Mouse (Mus musculus) left cerebral cortex, adult 9 months (tissue): ENCODE results near the gene Stat6.

Experiments used
- DNase-seq, 2 experiments: peaks; one replicate each; pipeline ENCODE4 v3.0.0; 2022; ENCODE audit warnings: low spot score in 2 of 2

The Stat6 gene

DNA sequence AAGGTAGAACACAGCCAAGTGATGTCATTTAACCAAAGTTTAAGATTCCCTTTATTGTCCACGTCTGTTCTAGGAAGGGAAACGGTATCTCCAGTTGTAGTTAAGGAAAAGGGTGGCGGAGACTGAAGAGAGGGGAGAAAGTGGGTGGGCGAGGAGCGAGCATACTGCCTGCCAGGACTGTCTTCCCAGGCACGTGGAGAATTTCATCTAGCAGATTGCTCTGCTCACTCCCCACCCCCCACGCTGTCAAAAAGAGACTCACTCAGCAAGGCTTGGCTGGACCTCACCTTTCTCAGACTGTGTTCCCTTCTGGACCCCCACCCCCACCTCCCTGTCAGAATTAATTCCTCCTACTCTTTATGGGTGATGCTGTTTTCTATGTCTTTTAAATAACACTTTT, 26.4 kb downstream of the Stat6 start:
- peak in 1 of 2 experiments; percentile 68 for DNase-seq

DNA sequence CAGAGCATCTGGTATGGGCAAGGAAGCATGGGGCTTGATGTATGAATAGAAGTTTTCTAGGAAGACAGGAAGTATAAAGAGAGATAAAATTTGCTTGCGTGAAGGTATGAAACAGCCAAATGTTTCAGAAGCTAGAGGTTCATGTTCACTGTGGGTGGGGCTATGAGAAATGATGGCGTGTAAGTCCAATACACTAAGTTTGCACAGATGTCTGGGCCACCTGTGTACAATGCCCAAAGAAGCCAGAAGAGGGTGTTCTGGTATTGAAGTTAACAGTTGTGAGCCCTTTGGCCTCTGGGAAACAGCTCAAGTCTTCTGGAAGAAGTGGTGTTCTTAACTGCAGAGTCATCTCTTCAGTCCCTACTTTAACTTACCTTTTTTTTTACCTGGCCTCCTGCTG, 27.4 kb downstream of the Stat6 start:
- no peak for DNase-seq

DNA sequence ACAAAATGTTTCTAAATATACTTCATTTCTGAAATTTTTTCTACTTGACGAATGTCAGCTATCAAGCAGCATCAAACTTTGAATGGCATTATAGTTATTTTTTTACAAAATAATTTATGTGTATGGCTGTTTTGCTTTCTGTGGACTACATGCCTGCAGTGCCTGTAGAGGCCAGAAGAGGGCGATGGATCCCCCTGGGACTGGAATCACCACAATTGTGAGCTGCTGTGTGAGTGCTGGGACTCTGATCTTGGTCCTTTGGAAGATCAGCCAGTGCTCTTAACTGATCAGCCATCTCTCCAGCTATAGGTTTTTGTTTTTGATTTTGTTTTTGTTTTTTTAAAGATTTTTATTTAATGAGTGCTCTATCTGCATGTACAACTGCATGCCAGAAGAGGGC, 28.5 kb downstream of the Stat6 start:
- no peak for DNase-seq

DNA sequence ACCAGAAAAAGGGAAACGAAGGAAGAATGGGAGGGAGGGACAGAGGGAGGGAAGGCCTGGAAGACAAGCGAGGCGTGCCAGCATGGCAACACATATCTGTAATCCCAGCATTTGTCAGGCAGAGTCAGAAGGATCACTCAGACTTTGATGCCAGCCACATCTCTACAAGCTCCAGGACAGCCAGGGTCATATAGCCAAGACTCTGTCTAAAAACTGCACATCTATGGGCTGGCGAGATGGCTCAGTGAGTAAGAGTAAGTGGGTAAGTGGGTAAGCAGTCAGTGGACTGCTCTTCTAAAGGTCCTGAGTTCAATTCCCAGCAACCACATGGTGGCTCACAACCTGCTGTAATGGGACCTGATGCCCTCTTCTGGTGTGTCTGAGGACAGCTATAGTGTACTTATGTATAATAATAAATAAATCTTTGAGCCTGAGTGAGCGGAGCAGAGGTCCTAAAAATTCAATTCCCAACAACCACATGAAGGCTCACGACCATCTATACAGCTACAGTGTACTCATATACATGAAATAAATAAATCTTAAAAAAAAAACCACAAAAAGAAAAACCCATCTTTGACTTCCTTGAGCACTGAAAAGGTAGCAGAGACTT, 31.4 kb downstream of the Stat6 start:
- DNase-seq = no peak

DNA sequence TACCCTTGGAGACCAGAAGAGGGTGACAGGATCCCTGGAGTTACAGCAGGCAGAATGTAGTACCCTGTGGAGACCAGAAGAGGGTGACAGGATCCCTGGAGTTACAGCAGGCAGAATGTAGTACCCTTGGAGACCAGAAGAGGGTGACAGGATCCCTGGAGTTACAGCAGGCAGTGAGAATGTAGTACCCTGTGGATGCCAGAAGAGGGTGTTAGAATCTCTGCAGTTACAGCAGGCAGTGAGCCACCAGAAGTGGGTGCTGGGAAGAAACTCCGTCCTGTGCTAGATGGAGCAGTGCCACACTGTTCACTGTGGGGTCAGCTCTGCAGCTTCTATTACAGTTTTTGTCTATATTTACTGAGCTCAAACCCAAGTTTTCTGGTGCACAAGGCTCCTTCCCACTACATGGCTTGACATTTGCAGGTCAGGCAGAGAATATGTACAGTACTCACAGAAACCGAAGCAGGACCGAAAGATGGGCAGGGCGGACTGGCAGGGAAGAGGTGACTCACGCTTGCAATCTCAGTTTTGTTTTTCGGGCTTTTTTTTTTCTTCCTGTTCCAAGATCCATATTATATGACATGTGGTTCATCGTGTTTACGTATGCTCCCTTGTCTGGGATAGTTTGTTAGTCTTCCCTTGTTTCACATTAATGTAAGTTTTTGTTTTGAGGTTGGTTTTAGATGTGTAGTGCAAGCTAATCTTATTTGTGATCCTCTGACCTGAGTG, 32.2 kb downstream of the Stat6 start:
- DNase-seq = peak; percentile 91 to 98

DNA sequence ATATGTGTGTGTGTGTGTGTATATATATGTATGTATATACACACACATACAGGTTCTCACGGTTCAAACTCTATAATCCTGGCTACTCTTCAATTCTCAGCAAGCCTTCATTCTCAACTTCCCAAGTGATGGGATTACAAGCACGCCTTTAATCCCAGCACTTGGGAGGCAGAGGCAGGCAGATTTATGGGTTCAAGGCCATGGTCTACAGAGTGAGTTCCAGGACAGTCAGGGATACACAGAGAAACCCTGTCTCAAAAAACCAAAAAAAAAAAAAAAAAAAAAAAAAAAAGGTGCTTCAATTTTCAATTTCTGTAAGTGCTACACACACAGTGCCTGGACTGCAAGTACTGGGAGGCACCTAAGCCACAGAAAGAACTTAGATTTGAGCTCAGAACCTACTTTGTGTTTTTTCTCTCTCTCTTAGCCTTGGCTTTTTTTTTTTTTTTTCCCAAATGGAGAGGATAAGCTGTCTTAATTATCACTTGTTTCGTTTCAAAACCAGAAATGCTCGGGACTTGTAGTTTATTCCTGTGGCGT, 33.1 kb downstream of the Stat6 start:
- DNase-seq = no peak

DNA sequence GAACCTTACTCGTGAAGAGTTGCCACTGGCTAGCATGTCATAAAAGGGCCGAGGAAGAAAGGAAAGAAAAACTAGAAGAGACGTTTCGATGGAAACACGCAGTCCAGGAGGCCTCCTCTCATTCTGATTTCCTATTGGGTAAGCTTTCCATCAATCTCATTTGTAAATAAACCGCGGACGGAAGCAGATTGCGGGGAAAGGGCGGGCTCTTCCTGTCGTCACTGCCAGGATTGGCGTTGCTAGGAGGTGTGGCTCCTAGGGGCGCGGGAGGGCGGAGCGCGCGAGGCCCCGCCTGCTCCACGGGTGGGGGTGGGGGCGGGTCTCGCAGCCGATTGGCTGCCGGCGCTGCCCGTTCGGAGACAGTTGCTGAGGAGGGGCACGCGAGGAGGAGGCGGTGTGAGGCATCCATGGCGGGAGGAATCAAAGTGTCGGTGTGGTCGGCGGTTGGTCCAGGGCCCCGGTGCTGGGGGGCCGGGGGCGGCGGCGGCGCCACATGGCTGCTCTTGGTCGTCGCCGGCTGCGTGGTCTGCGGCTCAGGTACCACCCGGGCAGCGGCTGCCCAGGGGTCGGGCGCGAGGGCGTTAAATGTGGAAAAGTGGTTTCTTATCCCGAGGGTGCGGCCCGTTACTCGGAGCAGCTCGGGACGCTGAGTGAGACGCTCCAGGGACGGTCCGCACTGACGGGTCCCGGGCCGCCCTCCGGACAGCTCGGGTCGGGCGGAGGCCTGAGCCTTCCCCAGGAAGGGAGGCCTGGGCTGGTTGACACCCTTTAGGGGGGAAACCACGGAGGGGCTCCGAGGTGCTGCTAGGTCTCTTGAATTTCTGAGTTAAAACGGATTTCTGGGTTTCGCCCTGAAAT, 34.1 kb downstream of the Stat6 start:
- peak; percentile 91 to 94 for DNase-seq

DNA sequence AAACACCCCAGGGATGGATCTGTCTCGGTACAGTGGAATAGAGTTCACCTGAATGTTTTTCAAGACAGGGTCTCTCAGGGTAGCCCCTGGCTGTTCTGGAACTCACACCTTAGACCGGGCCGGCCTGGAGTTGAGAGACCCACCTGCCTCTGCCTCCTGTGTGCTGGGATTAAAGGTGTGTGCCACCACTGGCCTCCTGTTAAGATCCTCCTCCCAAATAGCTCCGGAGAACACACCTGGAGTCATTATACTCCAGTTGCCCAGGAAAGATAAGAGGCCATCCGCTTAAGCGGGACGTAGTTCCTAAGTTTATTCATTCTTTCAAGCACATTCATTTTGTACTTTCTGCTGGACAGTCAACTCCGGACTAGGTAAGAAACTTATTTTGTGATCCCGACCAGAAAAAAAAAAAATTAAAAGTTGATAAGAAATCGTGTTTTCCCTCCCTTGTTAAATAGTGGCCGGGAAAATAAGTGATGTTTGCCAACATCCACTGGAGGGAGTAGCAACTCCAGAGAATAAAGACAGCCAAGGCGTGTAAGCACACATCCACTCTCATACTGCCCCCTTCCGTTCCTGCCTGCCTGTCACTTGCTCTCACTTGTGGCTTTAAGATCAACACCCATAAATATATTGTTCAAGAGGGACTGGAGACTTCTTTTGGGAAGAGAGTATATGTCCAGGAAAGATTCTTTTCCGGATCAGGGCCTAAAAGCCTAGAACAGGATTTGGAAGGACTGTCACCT, 35.0 kb downstream of the Stat6 start:
- DNase-seq = peak in 1 of 2 experiments; percentile 69

DNA sequence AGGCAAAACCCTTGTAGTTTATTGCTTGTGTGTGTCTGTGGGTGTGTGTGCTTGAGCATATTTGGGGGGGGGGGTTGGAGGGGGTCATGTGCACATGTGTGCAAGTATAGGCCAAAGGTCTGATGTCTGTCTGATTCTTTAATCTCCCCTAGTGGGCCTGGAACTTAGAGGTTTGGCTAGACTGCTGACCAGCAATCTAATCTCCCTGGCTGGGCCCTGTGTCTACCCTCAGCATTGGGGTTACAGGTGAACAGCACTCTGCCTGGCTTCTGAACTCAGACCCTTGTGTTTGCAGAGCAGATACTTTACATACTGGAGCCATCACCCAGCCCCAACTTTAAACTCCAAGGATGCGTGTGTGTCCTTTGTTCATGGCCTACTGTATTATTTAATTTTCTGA, 36.4 kb downstream of the Stat6 start:
- no peak for DNase-seq

DNA sequence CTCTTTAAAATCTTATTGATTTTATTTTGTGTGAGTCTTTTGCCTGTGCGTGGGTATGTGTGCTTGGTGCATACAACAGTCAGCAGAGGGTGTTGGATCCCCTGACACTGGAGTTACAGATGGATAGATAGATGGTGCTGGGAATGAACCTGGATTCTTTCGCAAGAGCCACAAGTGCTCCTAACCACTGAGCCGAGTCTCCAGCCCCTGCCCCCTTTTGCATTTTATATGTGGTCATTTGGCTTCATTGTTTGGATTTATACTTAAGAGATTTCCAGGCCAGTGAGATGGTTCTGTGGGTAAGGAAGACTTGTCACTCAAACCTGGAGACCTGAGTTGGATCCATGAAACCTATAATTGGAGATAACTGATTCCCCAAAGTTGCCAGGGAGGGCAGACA, 37.1 kb downstream of the Stat6 start:
- no peak for DNase-seq

DNA sequence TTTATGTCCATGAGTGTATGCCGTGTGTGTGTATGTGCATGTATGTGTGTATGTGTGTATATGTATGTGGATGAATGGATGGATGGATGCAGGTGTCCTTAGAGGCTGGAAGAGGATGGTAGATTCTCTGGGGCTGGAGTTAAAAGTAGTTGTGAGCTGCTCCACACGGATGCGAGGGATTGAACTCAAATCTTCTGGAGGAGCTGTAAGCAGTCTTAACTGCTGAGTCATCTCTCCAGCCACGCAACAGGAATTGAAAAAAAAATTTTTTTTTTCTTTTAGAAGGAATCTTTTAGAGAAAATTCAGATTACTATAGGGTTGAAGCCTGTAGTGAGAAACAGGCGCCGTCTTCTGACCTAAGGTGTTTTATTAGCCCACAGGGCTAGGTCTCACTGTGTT, 40.1 kb downstream of the Stat6 start:
- DNase-seq = no peak

DNA sequence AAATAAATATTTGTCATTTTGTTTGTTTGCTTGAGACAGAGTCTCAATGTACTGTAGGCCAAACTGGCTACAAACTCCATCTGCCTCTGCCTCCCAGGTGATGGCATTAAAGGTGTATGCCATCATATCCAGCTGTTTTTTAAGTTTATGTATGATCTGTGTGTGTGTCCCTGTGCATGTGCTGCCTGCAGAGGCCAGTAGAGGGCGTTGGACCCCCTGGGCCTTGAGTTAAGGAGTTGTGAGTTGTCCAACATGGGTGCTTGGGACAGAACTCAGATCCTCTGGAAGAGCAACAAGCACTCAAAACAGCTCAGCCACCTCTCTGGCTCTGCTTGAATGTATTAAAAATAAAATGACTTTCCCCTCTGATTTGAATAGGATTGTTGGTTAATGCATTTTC, 48.3 kb downstream of the Stat6 start:
- no peak for DNase-seq

DNA sequence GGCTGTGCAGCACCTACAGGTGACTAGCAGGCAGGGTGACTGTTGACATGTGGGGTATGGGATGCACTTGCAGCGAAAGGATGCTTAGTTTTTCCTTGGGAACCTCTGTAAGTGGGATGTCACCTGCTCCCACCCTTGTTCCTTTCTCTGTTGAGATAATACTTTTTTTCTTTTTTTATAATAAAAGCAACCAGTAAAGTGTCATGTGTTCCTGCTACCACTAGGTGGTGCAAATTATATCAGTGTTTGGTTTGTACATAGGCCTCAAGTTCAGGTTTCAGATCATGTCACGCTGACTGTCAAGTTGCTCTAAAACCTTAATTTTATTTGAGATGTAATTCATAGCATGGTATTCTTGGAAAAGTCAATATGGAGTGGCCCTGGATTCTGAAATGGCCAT, 51.9 kb downstream of the Stat6 start:
- DNase-seq = no peak

DNA sequence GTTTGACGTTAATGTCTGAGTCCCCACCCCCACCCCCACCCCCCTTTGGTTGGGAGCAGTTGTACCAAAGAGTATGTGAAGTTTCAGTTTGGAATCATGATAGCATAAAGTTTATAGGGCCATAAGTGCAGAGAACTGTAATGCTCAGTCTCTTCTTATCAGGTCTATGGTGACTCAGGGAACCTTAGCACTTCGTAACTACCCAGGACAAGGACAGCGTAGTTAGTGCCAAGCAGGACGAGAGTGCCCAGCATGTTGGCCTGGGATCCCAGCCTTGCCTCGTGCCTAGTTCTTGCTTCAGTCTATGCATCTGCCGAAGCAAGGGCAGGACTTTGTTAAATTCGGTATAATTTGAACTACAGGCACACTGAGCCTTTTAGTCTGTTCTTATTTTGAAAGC, 53.0 kb downstream of the Stat6 start:
- DNase-seq = no peak

DNA sequence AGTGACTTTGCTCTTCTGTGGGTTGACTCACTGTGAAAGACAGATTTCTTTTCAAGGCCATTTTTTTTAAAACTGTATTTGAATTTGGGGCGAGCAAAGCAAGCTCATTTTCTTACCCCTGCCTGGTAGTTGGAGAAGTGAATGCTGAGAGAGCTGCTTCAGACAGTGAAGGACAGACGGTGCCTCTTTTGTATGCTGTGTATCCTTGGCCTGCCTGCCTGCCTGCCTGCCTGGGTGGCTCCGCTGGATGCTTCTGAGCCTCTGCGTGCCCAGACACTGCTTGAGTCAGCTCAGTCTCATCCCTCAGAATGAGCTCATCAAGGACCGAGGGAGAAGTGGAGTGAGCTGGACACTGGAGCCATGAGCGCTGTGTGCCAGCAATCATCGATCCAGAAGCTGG, 56.2 kb downstream of the Stat6 start:
- no peak for DNase-seq

DNA sequence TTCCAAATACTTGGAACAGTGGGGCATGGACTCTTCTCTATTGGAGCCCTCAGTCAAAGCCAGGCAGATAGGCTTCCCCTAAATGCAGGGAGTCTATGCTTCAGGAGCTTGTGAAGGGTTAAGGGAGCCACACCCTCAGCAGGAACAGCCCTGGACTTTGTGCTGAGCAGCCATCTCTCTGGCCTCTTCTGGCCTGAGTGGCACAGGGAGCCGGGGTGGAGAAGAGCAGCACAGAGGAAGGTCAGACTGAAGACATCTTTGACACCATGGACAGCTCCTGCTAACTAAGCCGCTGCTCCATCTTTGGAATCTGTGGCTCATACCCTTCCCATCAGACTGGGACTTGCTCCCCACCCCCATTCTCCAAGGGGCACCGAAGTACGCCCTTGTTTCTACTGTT, 60.5 kb downstream of the Stat6 start:
- DNase-seq = no peak

DNA sequence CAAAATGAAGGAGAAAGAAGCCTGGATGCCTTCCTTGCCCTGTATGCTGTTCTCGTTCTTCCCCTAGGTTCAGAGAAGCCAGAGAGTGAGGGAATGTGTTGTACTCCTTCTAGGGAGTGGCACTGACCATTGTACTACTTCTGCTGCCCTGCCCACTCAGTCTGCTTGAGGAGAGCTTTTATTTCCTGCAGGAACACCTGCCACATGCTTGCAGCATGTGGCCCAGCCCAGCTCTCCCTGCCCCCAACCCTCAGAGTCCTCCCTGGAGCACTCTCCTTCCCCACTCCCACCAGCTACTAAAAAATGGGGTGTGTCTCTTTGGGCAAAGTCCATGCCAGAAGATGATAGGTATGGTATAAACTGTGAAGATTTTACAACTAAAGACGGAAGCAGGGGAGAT, 61.5 kb downstream of the Stat6 start:
- no peak for DNase-seq

DNA sequence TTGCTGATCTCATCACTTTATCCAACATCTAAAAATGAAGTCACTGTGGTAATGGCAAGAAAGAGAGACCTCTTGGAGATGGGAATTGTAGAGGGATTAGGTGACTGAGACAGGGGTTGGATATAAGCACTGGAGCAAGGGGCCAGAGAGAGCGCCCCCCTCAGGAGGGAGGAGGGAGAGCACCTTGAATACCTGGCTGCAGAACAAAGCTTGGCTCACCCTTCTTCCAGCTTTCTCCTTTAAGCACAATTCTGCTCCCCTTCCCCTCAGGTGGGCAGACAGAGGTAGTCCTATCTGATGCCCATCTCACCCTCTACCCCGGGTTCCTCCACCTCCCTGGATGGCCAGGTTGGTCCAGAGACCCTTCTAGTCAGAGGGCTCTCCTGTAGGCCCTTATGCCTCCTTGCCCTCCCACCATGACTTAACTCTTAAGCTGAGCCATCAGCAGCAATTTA, 62.0 kb downstream of the Stat6 start, which contains the start of gene Myo1a:
Myo1a (plus strand) TSS at position 405 of the 455 bp plus-strand sequence.
- DNase-seq = no peak

DNA sequence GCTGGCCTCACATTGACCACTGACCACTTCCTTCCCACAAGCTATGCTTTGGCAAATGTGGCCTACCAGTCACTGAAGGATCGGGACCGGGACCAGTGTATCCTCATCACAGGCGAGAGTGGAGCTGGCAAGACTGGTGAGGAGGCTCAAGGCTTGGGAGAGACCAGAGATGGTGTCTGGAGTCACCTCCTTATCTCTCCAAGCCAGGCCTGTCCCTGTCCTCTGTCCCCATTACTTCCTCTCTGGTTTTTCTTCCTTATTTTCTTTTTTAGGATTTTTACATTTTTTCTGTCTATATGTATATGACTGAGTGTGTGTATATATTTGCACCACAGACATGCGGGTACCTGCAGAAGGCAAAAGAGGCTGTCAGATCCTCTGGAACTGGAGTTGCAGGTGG, 63.0 kb downstream of the Stat6 start:
- DNase-seq = no peak

DNA sequence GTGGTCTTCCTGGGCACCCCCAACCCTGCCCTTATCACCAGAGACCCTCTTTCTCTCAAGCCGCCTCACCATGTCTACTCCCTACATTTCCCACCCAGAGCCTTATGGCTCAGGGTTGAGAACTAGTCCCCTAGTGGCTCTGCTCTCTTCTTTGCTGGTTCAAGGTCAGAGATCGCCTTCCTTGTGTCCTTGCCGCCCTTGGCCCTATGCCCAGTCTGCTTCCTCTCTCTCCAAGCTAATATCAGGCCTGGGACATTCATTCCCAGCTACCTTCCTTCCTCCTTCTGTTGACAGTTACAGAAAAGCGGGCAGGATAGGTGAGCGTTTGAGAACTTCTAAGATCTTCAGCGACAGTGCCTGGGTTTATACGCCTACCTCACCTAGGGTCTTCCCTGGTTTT, 64.9 kb downstream of the Stat6 start:
- no peak for DNase-seq

DNA sequence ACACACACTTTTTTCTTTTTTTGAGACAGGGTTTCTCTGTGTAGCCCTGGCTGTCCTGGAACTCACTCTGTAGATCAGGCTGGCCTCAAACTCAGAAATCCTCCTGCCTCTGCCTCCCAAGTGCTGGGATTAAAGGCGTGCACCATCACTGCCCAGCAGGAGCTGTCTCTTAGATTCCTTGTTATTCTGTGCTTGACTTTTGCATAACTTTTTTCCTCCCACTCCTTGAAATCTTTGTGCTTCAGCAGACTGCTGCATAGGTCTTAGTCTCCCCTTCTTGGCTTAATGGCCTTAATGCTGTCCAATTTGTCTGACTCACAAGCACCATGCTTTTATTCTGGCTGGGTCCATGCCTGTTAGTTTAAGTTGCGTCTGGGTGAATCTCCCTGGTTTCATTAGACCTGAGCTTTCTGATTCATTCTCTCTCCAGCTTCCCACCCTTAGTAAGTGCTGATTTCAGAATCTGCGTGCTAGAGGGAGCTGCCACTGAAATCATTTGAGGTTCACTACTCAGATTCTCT, 66.1 kb downstream of the Stat6 start:
- DNase-seq = no peak
